Mouse (Mus musculus) embryonic facial prominence, embryonic 15.5 days (tissue): ENCODE results near the gene Sucnr1. TPM values are rescaled to one million over a fixed set of nuclear protein-coding genes. Genes with fewer than 3 reads are reported as not detected.
"Not testable (repeated sequence)": the region's sequence is repeated elsewhere in the genome, so short reads cannot be mapped to it uniquely, and the experiment has no call there.

ENCODE experiments used
- ATAC-seq: fragments of 200-750 bp; cut with Nextera tagmentation; 2 replicates; pipeline ENCODE4 v1.8.0; 2017; ENCODE audit warnings: low read depth, moderate TSS enrichment; ENCODE audit not compliant: insufficient number of reproducible peaks, low FRiP score, low TSS enrichment
- H3K27ac ChIP-seq: fragments of 300-500 bp; sonication (generic); replicated peaks from 2 replicates; pipeline ENCODE4 v1.5.1; 2015; ENCODE audit warnings: mild to moderate bottlenecking, inconsistent platforms
- H3K27me3 ChIP-seq: fragments of 300-500 bp; sonication (generic); 2 replicates; pipeline ENCODE4 v1.6.1; 2015; ENCODE audit warnings: inconsistent platforms
- H3K36me3 ChIP-seq: fragments of 300-500 bp; sonication (generic); 2 replicates; pipeline ENCODE4 v1.6.1; 2015; ENCODE audit warnings: mild to moderate bottlenecking, inconsistent platforms
- H3K4me1 ChIP-seq: fragments of 300-500 bp; sonication (generic); 2 replicates; pipeline ENCODE4 v1.6.1; 2015; ENCODE audit warnings: inconsistent platforms
- H3K4me2 ChIP-seq: fragments of 300-500 bp; sonication (generic); replicated peaks from 2 replicates; pipeline ENCODE4 v1.6.1; 2015; ENCODE audit warnings: mild to moderate bottlenecking, inconsistent platforms
- H3K4me3 ChIP-seq: fragments of 300-500 bp; sonication (generic); replicated peaks from 2 replicates; pipeline ENCODE4 v1.5.1; 2015; ENCODE audit warnings: mild to moderate bottlenecking, inconsistent platforms
- H3K9ac ChIP-seq: fragments of 300-500 bp; sonication (generic); 2 replicates; pipeline ENCODE4 v1.6.1; 2015; ENCODE audit warnings: inconsistent platforms
- H3K9me3 ChIP-seq: fragments of 300-500 bp; sonication (generic); replicated peaks from 2 replicates; pipeline ENCODE4 v1.6.1; 2016; ENCODE audit warnings: inconsistent platforms
- WGBS: fragments of 180-500 bp; shearing (Covaris S2); methylation state at CpG from one replicate; pipeline ENCODE4 v1.1.7; 2015; 5-methylcytosine and 5-hydroxymethylcytosine counted together
- polyA plus RNA-seq: library from polyadenylated mRNA; unstranded; fragments of >200 nt; fragmentation: Nextera tagmentation; extraction: Ambion mirVana; gene quantifications from 2 replicates; pipeline ENCODE4 v1.2.1, GENCODE M21; 2015

Sucnr1 gene
- polyA plus RNA-seq, 1 experiment from 2014 or later, result 1.0 TPM

GRCm38 (mm10) chr3:60091321-60091720, 9.7 kb downstream of the Sucnr1 start:
- H3K9me3 ChIP-seq, result no peaks in the 10 kb centered on the region
- H3K27ac ChIP-seq, result no peak overlapping the region
- no peak overlapping the region for H3K9ac ChIP-seq
- WGBS, result 72% methylated on average over 8 of the region's 8 CpGs
- no peaks in the 10 kb centered on the region for H3K27me3 ChIP-seq
- H3K36me3 ChIP-seq, result no peaks in the 10 kb centered on the region
- no peak overlapping the region for H3K4me2 ChIP-seq
- ATAC-seq, result no peak
- no peak overlapping the region for H3K4me3 ChIP-seq
- H3K4me1 ChIP-seq, result no peaks in the 10 kb centered on the region

GRCm38 (mm10) chr3:60094386-60095156, 12.9 kb downstream of the Sucnr1 start:
- Histone ChIP-seq H3K9me3 (no peaks in the 10 kb centered on the region), H3K9ac (no peak overlapping the region), H3K27me3 (no peaks in the 10 kb centered on the region), H3K27ac (no peak overlapping the region), H3K4me3 (no peak overlapping the region), H3K4me1 (no peaks in the 10 kb centered on the region), H3K36me3 (no peaks in the 10 kb centered on the region), H3K4me2 (no peak overlapping the region)
- 79% methylated on average over 2 of the region's 2 CpGs for WGBS
- ATAC-seq, result no peak

GRCm38 (mm10) chr3:60096941-60097340, 15.3 kb downstream of the Sucnr1 start:
- Histone ChIP-seq H3K4me2 (no peak overlapping the region), H3K9ac (no peak overlapping the region), H3K4me3 (no peak overlapping the region), H3K36me3 (no peaks in the 10 kb centered on the region), H3K4me1 (no peaks in the 10 kb centered on the region), H3K27ac (no peak overlapping the region), H3K9me3 (no peaks in the 10 kb centered on the region), H3K27me3 (no peaks in the 10 kb centered on the region)
- WGBS, result 73% methylated on average over 3 of the region's 3 CpGs
- no peak for ATAC-seq

- no peaks in the 10 kb centered on the region for H3K4me1 ChIP-seq
- H3K9me3 ChIP-seq, result no peaks in the 10 kb centered on the region
- no peaks in the 10 kb centered on the region for H3K36me3 ChIP-seq
- no peak overlapping the region for H3K9ac ChIP-seq
- no peak for ATAC-seq
- no peaks in the 10 kb centered on the region for H3K27me3 ChIP-seq
- WGBS, result 84% methylated on average over 2 of the region's 2 CpGs
- H3K27ac ChIP-seq, result no peak overlapping the region
- no peak overlapping the region for H3K4me2 ChIP-seq
- no peak overlapping the region for H3K4me3 ChIP-seq
Measured at GRCm38 (mm10) chr3:60097485-60097884, 15.8 kb downstream of the Sucnr1 start.

- Histone ChIP-seq H3K36me3 (no peaks in the 10 kb centered on the region), H3K9me3 (no peaks in the 10 kb centered on the region), H3K4me3 (no peak overlapping the region), H3K9ac (no peak overlapping the region), H3K4me2 (no peak overlapping the region), H3K4me1 (no peaks in the 10 kb centered on the region), H3K27me3 (no peaks in the 10 kb centered on the region), H3K27ac (no peak overlapping the region)
- WGBS, result 91% methylated on average over 1 of the region's 1 CpGs
- no peak for ATAC-seq
Measured at GRCm38 (mm10) chr3:60098521-60098920, 16.9 kb downstream of the Sucnr1 start.

- H3K9me3 ChIP-seq, result no peaks in the 10 kb centered on the region
- no peaks in the 10 kb centered on the region for H3K36me3 ChIP-seq
- H3K4me3 ChIP-seq, result no peak overlapping the region
- WGBS, result 81% methylated on average over 2 of the region's 2 CpGs
- no peaks in the 10 kb centered on the region for H3K27me3 ChIP-seq
- H3K4me2 ChIP-seq, result no peak overlapping the region
- no peak overlapping the region for H3K9ac ChIP-seq
- H3K4me1 ChIP-seq, result no peaks in the 10 kb centered on the region
- ATAC-seq, result no peak
- H3K27ac ChIP-seq, result no peak overlapping the region
Measured at GRCm38 (mm10) chr3:60104462-60105109, 22.9 kb downstream of the Sucnr1 start.

GRCm38 (mm10) chr3:60106446-60106845, 24.8 kb downstream of the Sucnr1 start:
- not testable (repeated sequence) for H3K36me3 ChIP-seq, H3K27me3 ChIP-seq, ATAC-seq, H3K9me3 ChIP-seq, H3K9ac ChIP-seq, H3K4me1 ChIP-seq, H3K4me3 ChIP-seq, H3K27ac ChIP-seq, H3K4me2 ChIP-seq
- 46% methylated on average over 1 of the region's 1 CpGs for WGBS

- H3K9ac ChIP-seq, result no peak overlapping the region
- WGBS, result 87% methylated on average over 3 of the region's 3 CpGs
- H3K27me3 ChIP-seq, result no peaks in the 10 kb centered on the region
- no peak overlapping the region for H3K27ac ChIP-seq
- no peaks in the 10 kb centered on the region for H3K9me3 ChIP-seq
- no peak overlapping the region for H3K4me2 ChIP-seq
- no peak overlapping the region for H3K4me3 ChIP-seq
- H3K36me3 ChIP-seq, result no peaks in the 10 kb centered on the region
- no peak for ATAC-seq
- H3K4me1 ChIP-seq, result no peaks in the 10 kb centered on the region
Measured at GRCm38 (mm10) chr3:60107736-60108135, 26.1 kb downstream of the Sucnr1 start.

- Histone ChIP-seq H3K9me3 (no peaks in the 10 kb centered on the region), H3K4me2 (no peak overlapping the region), H3K9ac (no peak overlapping the region), H3K4me1 (no peaks in the 10 kb centered on the region), H3K27ac (no peak overlapping the region), H3K4me3 (no peak overlapping the region), H3K27me3 (no peaks in the 10 kb centered on the region), H3K36me3 (no peaks in the 10 kb centered on the region)
- ATAC-seq, result no peak
Measured at GRCm38 (mm10) chr3:60108815-60109214, 27.1 kb downstream of the Sucnr1 start.

GRCm38 (mm10) chr3:60111135-60111710, 29.6 kb downstream of the Sucnr1 start:
- Histone ChIP-seq H3K27ac (no peak overlapping the region), H3K4me2 (no peak overlapping the region), H3K27me3 (no peaks in the 10 kb centered on the region), H3K9ac (no peak overlapping the region), H3K4me3 (no peak overlapping the region), H3K4me1 (no peaks in the 10 kb centered on the region), H3K36me3 (no peaks in the 10 kb centered on the region), H3K9me3 (no peaks in the 10 kb centered on the region)
- WGBS, result 68% methylated on average over 4 of the region's 4 CpGs
- no peak for ATAC-seq

- H3K4me3 ChIP-seq, result no peak overlapping the region
- no peaks in the 10 kb centered on the region for H3K27me3 ChIP-seq
- 47% methylated on average over 6 of the region's 6 CpGs for WGBS
- H3K4me1 ChIP-seq, result no peaks in the 10 kb centered on the region
- no peaks in the 10 kb centered on the region for H3K9me3 ChIP-seq
- H3K36me3 ChIP-seq, result no peaks in the 10 kb centered on the region
- no peak overlapping the region for H3K9ac ChIP-seq
- H3K4me2 ChIP-seq, result no peak overlapping the region
- H3K27ac ChIP-seq, result no peak overlapping the region
- ATAC-seq, result no peak
Measured at GRCm38 (mm10) chr3:60111889-60112646, 30.4 kb downstream of the Sucnr1 start.
